ENCODE assay signal across 10 mouse cellular contexts in genomic region chr11:121231628-121232291, GRCm38 (mm10). TPM values are rescaled to one million over a fixed set of nuclear protein-coding genes. Genes with fewer than 3 reads are reported as not detected.
DNase-seq lines count a peak whose midpoint lies in the region; ATAC-seq and TF ChIP-seq lines count a peak whose summit lies in the region.
"Had no signal": no experiment of that assay in that cellular context is flagged by ENCODE, and none has a peak within 500 bp of the region (broad histone marks: within the 10 kb centered on the region; RNA-seq: fewer than 3 reads in every experiment).

No protein-coding gene starts in this region.

- H3K9me3 ChIP-seq in stomach, embryonic 15.5 days, result no peaks in the 10 kb centered on the region
- no peaks in the 10 kb centered on the region for H3K9me3 ChIP-seq in stomach, postnatal 0 days (ENCODE audit: control insufficient read depth, low read length)
- no peaks in the 10 kb centered on the region for H3K9me3 ChIP-seq in intestine, embryonic 15.5 days

- no peaks in the 10 kb centered on the region for H3K27me3 ChIP-seq in stomach, embryonic 15.5 days (replicated peaks)
- no peaks in the 10 kb centered on the region for H3K27me3 ChIP-seq in stomach, postnatal 0 days (ENCODE audit: control insufficient read depth, insufficient read depth, low read length)
- no peaks in the 10 kb centered on the region for H3K27me3 ChIP-seq in intestine, embryonic 15.5 days (replicated peaks)

- peak; percentile 36 for DNase-seq in gastrocnemius, adult 2 months
- no peak for DNase-seq in gastrocnemius, postnatal 36 days
- no peak for DNase-seq in stomach, postnatal 0 days (ENCODE audit: low spot score)
- no peak for DNase-seq in testis, postnatal 14 days (ENCODE audit: low spot score)
- no peak for DNase-seq in spleen, postnatal 36 days (ENCODE audit: low spot score in 2 of 2)
- no peak for DNase-seq in adrenal gland, postnatal 14 days
- DNase-seq: cerebellum, adult 8-10 months; spleen, adult 18-20 months had no signal

- intact Hi-C loops in gastrocnemius, adult 2 months (cut with DNase I), result no loop called here
- intact Hi-C loops in gastrocnemius, postnatal 36 days (cut with DNase I), result no loop called here

- no peak for TF ChIP-seq EP300 in stomach, postnatal 0 days (optimal IDR thresholded peaks at IDR 0.05)

- no peak overlapping the region for H3K4me3 ChIP-seq in gastrocnemius, adult 2 months
- H3K4me3 ChIP-seq in stomach, embryonic 15.5 days (replicated peaks), result no peak overlapping the region
- H3K4me3 ChIP-seq in stomach, postnatal 0 days (ENCODE audit: low read depth, low read length), result no peak overlapping the region
- no peak overlapping the region for H3K4me3 ChIP-seq in intestine, embryonic 15.5 days (replicated peaks)

- peaks cover 12% of the 10 kb centered on the region for H3K4me1 ChIP-seq in stomach, embryonic 15.5 days
- peaks cover 4% of the 10 kb centered on the region; the same call in 1 of the 2 replicates for H3K4me1 ChIP-seq in stomach, postnatal 0 days (replicated peaks; ENCODE audit: control insufficient read depth, insufficient read depth)
- peaks cover 14% of the 10 kb centered on the region for H3K4me1 ChIP-seq in intestine, embryonic 15.5 days (replicated peaks)

- no peak overlapping the region for H3K4me2 ChIP-seq in stomach, embryonic 15.5 days
- no peak overlapping the region for H3K4me2 ChIP-seq in stomach, postnatal 0 days (replicated peaks; ENCODE audit: low read depth)
- no peak overlapping the region for H3K4me2 ChIP-seq in intestine, embryonic 15.5 days (replicated peaks)

- H3K36me3 ChIP-seq in stomach, embryonic 15.5 days, result 0 out of 2 replicates have a peak, but pooled peaks cover 4% of the 10 kb centered on the region
- H3K36me3 ChIP-seq in stomach, postnatal 0 days (ENCODE audit: control insufficient read depth, insufficient read depth, low read length), result no peaks in the 10 kb centered on the region
- no peaks in the 10 kb centered on the region for H3K36me3 ChIP-seq in intestine, embryonic 15.5 days

- no peak overlapping the region for H3K27ac ChIP-seq in gastrocnemius, adult 2 months
- peak overlapping the region; percentile 36; the same call in 1 of the 2 replicates for H3K27ac ChIP-seq in stomach, embryonic 15.5 days
- H3K27ac ChIP-seq in stomach, postnatal 0 days (replicated peaks), result no peak overlapping the region; the same call in 1 of the 2 replicates
- peak overlapping the region; percentile 58; the same call in 1 of the 2 replicates for H3K27ac ChIP-seq in intestine, embryonic 15.5 days

- WGBS in stomach, embryonic 15.5 days, result 50% methylated on average over 4 of the region's 4 CpGs
- 47% methylated on average over 4 of the region's 4 CpGs for WGBS in stomach, postnatal 0 days
- 44% methylated on average over 4 of the region's 4 CpGs for WGBS in intestine, embryonic 15.5 days

- ATAC-seq in stomach, embryonic 15.5 days (ENCODE audit: insufficient read depth, low FRiP score, low read depth), result no peak
- no peak for ATAC-seq in stomach, postnatal 0 days (ENCODE audit: low FRiP score, low TSS enrichment)
- no peak for ATAC-seq in intestine, embryonic 15.5 days

- no peak for TF ChIP-seq CTCF in gastrocnemius, adult 2 months (IDR thresholded peaks at IDR 0.05)
- no peak for TF ChIP-seq CTCF in stomach, postnatal 0 days (IDR thresholded peaks at IDR 0.05; ENCODE audit: low read depth)

- H3K9ac ChIP-seq in stomach, embryonic 15.5 days, result no peak overlapping the region
- no peak overlapping the region for H3K9ac ChIP-seq in stomach, postnatal 0 days (ENCODE audit: low read length)
- H3K9ac ChIP-seq in intestine, embryonic 15.5 days, result no peak overlapping the region

RNA-seq across cellular contexts. Expression of gene Cybc1, which starts 2.6 kb away (rescaled TPM):
- 1 to 10 TPM; 3.3 to 3.6 TPM for total RNA-seq in gastrocnemius, adult 2 months (2021)
- 1 to 10 TPM; 2.5 to 2.7 TPM for total RNA-seq in gastrocnemius, postnatal 36 days (2021)
- 32.5 and 34.6 TPM in 2 replicates for polyA plus RNA-seq in stomach, embryonic 15.5 days (2015; fragmentation: Nextera tagmentation; extraction: Ambion mirVana)
- polyA plus RNA-seq in stomach, postnatal 0 days (2015; fragmentation: Nextera tagmentation; extraction: Ambion mirVana), result 26.9 and 27.4 TPM in 2 replicates
- polyA plus RNA-seq in intestine, embryonic 15.5 days (2015; fragmentation: Nextera tagmentation; extraction: Ambion mirVana), result 31.2 and 33.2 TPM in 2 replicates
- 14.3 and 23.7 TPM in 2 replicates for total RNA-seq in adrenal gland, postnatal 14 days (2021)

RNA-seq across cellular contexts. Expression of gene Narf, which starts 5.3 kb away (rescaled TPM):
- 100 to 1,000 TPM; 106 to 133 TPM for total RNA-seq in gastrocnemius, adult 2 months (2021)
- 100 to 1,000 TPM in 1 of 2 experiments, 10 to 100 TPM in 1; 94.7 to 102 TPM for total RNA-seq in gastrocnemius, postnatal 36 days (2021)
- polyA plus RNA-seq in stomach, embryonic 15.5 days (2015; fragmentation: Nextera tagmentation; extraction: Ambion mirVana), result 45.6 and 52.0 TPM in 2 replicates
- 19.3 and 19.8 TPM in 2 replicates for polyA plus RNA-seq in stomach, postnatal 0 days (2015; fragmentation: Nextera tagmentation; extraction: Ambion mirVana)
- 42.2 TPM in 2 replicates for polyA plus RNA-seq in intestine, embryonic 15.5 days (2015; fragmentation: Nextera tagmentation; extraction: Ambion mirVana)
- 29.9 and 36.5 TPM in 2 replicates for total RNA-seq in adrenal gland, postnatal 14 days (2021)

RNA-seq across cellular contexts. Expression of gene Ogfod3, which starts 27.2 kb away (rescaled TPM):
- total RNA-seq in gastrocnemius, adult 2 months (2021), result 10 to 100 TPM; 11.4 to 14.1 TPM
- total RNA-seq in gastrocnemius, postnatal 36 days (2021), result 10 to 100 TPM; 11.0 to 12.0 TPM
- polyA plus RNA-seq in stomach, embryonic 15.5 days (2015; fragmentation: Nextera tagmentation; extraction: Ambion mirVana), result 30.4 and 30.5 TPM in 2 replicates
- polyA plus RNA-seq in stomach, postnatal 0 days (2015; fragmentation: Nextera tagmentation; extraction: Ambion mirVana), result 22.2 and 23.3 TPM in 2 replicates
- 29.5 and 32.0 TPM in 2 replicates for polyA plus RNA-seq in intestine, embryonic 15.5 days (2015; fragmentation: Nextera tagmentation; extraction: Ambion mirVana)
- 23.0 and 24.6 TPM in 2 replicates for total RNA-seq in adrenal gland, postnatal 14 days (2021)

RNA-seq across cellular contexts. Expression of gene Hexdc, which starts 27.5 kb away (rescaled TPM):
- total RNA-seq in gastrocnemius, adult 2 months (2021), result 1 to 10 TPM; 7.5 to 9.6 TPM
- total RNA-seq in gastrocnemius, postnatal 36 days (2021), result 1 to 10 TPM; 6.8 to 7.5 TPM
- polyA plus RNA-seq in stomach, embryonic 15.5 days (2015; fragmentation: Nextera tagmentation; extraction: Ambion mirVana), result 8.1 and 9.2 TPM in 2 replicates
- 5.7 and 6.4 TPM in 2 replicates for polyA plus RNA-seq in stomach, postnatal 0 days (2015; fragmentation: Nextera tagmentation; extraction: Ambion mirVana)
- polyA plus RNA-seq in intestine, embryonic 15.5 days (2015; fragmentation: Nextera tagmentation; extraction: Ambion mirVana), result 9.0 and 9.3 TPM in 2 replicates
- total RNA-seq in adrenal gland, postnatal 14 days (2021), result 11.5 and 13.7 TPM in 2 replicates

RNA-seq across cellular contexts. Expression of gene Foxk2, which starts 28.0 kb away (rescaled TPM):
- 10 to 100 TPM; 30.1 to 32.9 TPM for total RNA-seq in gastrocnemius, adult 2 months (2021)
- total RNA-seq in gastrocnemius, postnatal 36 days (2021), result 10 to 100 TPM; 24.6 to 24.9 TPM
- 8.6 and 9.8 TPM in 2 replicates for polyA plus RNA-seq in stomach, embryonic 15.5 days (2015; fragmentation: Nextera tagmentation; extraction: Ambion mirVana)
- polyA plus RNA-seq in stomach, postnatal 0 days (2015; fragmentation: Nextera tagmentation; extraction: Ambion mirVana), result 3.4 and 5.3 TPM in 2 replicates
- 6.3 and 6.6 TPM in 2 replicates for polyA plus RNA-seq in intestine, embryonic 15.5 days (2015; fragmentation: Nextera tagmentation; extraction: Ambion mirVana)
- total RNA-seq in adrenal gland, postnatal 14 days (2021), result 36.9 and 37.5 TPM in 2 replicates

Comparison
In these comparisons a context has a peak if more than half of its experiments do, and no peak if none do; other contexts are left out.
1. H3K27ac ChIP-seq: peak in stomach, embryonic 15.5 days (single experiment) and intestine, embryonic 15.5 days (single experiment); none in gastrocnemius, adult 2 months (single experiment) and stomach, postnatal 0 days (single experiment).